Mouse (Mus musculus): ENCODE results near the gene Zfp184.
"Not testable (repeated sequence)": the region's sequence is repeated elsewhere in the genome, so short reads cannot be mapped to it uniquely, and the experiment has no call there.

DNA sequence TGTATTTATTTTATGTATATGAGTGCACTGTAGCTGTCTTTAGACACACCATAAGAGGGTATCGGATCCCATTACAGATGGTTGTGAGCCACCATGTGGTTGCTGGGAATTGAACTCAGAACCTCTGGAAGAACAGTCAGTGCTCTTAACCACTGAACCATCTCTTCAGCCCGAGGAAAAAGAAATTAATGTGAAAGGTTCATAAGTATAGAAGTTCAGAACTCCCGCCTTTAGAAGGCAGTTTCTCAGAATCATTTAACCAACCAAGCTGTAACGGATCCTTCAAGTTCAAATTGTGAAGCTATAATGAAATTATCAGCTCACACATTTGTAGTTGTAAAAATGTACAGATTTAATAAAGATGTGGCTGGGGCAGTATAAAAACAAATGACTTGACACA lies 40.8 kb upstream of the Zfp184 start:
- not testable (repeated sequence) for TF ChIP-seq ZMIZ1 (IDR thresholded peaks at IDR 0.05; ENCODE audit: low read depth, low read length); POLR2A (IDR thresholded peaks at IDR 0.05; ENCODE audit: control insufficient read depth in 1 of 2, insufficient read depth in 1 of 2, low read depth in 1 of 2, low read length in 2 of 2, poor library complexity in 1 of 2); JUND (IDR thresholded peaks at IDR 0.05; ENCODE audit: low read depth, low read length); MYB (IDR thresholded peaks at IDR 0.05; ENCODE audit: low read depth, low read length); SIN3A (IDR thresholded peaks at IDR 0.05; ENCODE audit: low read length); GABPA (IDR thresholded peaks at IDR 0.05; ENCODE audit: low read depth, low read length); E2F4 (IDR thresholded peaks at IDR 0.05; ENCODE audit: borderline replicate concordance, low read depth, low read length); ETS1 (IDR thresholded peaks at IDR 0.05; ENCODE audit: low read depth, low read length)
